Mouse (Mus musculus): Measurements from ENCODE around the gene Nbl1. TPM values are rescaled to one million over a fixed set of nuclear protein-coding genes. Genes with fewer than 3 reads are reported as not detected.

Gene Nbl1
- polyA plus RNA-seq, 1 experiment from 2014 or later, result 7.2 TPM

GRCm38 (mm10) chr4:139068287-139068686, 24.5 kb downstream of the Nbl1 start:
- H3K9me3 ChIP-seq (replicated peaks; ENCODE audit: control insufficient read depth, low read length), result no peaks in the 10 kb centered on the region
- no peak overlapping the region for H3K4me3 ChIP-seq (ENCODE audit: low read depth, low read length)
- no peak for ATAC-seq (replicated peaks; ENCODE audit: insufficient number of reproducible peaks, low FRiP score, low TSS enrichment)
- H3K4me1 ChIP-seq (ENCODE audit: control insufficient read depth, insufficient read depth, low read length), result no peaks in the 10 kb centered on the region
- H3K27me3 ChIP-seq (ENCODE audit: control insufficient read depth, insufficient read depth, low read length), result peaks cover 53% of the 10 kb centered on the region
- H3K9ac ChIP-seq (ENCODE audit: low read depth, low read length), result no peak overlapping the region
- WGBS (ENCODE audit: insufficient replicate concordance), result 26% methylated on average over 4 of the region's 4 CpGs
- no peak overlapping the region for H3K27ac ChIP-seq (ENCODE audit: low read depth, low read length)
- no peaks in the 10 kb centered on the region for H3K36me3 ChIP-seq (ENCODE audit: control insufficient read depth, insufficient read depth, low read length)
- H3K4me2 ChIP-seq, result no peak overlapping the region

- Histone ChIP-seq H3K36me3 (ENCODE audit: control insufficient read depth, insufficient read depth, low read length) (no peaks in the 10 kb centered on the region), H3K9ac (ENCODE audit: low read depth, low read length) (no peak overlapping the region), H3K4me3 (ENCODE audit: low read depth, low read length) (no peak overlapping the region), H3K4me2 (no peak overlapping the region), H3K4me1 (ENCODE audit: control insufficient read depth, insufficient read depth, low read length) (no peaks in the 10 kb centered on the region), H3K9me3 (replicated peaks; ENCODE audit: control insufficient read depth, low read length) (no peaks in the 10 kb centered on the region), H3K27me3 (ENCODE audit: control insufficient read depth, insufficient read depth, low read length) (peaks cover 27% of the 10 kb centered on the region), H3K27ac (ENCODE audit: low read depth, low read length) (no peak overlapping the region)
- WGBS (ENCODE audit: insufficient replicate concordance), result 79% methylated on average over 5 of the region's 5 CpGs
- ATAC-seq (replicated peaks; ENCODE audit: insufficient number of reproducible peaks, low FRiP score, low TSS enrichment), result no peak
Observed at GRCm38 (mm10) chr4:139064831-139065230, 28.0 kb downstream of the Nbl1 start.

- ATAC-seq (replicated peaks; ENCODE audit: insufficient number of reproducible peaks, low FRiP score, low TSS enrichment), result no peak
- Histone ChIP-seq H3K4me3 (ENCODE audit: low read depth, low read length) (no peak overlapping the region), H3K27me3 (ENCODE audit: control insufficient read depth, insufficient read depth, low read length) (peaks cover 9% of the 10 kb centered on the region; the same call in 1 of the 2 replicates), H3K9me3 (replicated peaks; ENCODE audit: control insufficient read depth, low read length) (no peaks in the 10 kb centered on the region), H3K9ac (ENCODE audit: low read depth, low read length) (no peak overlapping the region), H3K4me1 (ENCODE audit: control insufficient read depth, insufficient read depth, low read length) (0 out of 2 replicates have a peak, but pooled peaks cover under 1% of the 10 kb centered on the region), H3K4me2 (no peak overlapping the region), H3K36me3 (ENCODE audit: control insufficient read depth, insufficient read depth, low read length) (no peaks in the 10 kb centered on the region), H3K27ac (ENCODE audit: low read depth, low read length) (no peak overlapping the region)
- WGBS (ENCODE audit: insufficient replicate concordance), result 9% methylated on average over 7 of the region's 7 CpGs
Observed at GRCm38 (mm10) chr4:139059569-139059968, 33.2 kb downstream of the Nbl1 start.

- H3K27ac ChIP-seq (ENCODE audit: low read depth, low read length), result no peak overlapping the region
- H3K9me3 ChIP-seq (replicated peaks; ENCODE audit: control insufficient read depth, low read length), result no peaks in the 10 kb centered on the region
Observed at GRCm38 (mm10) chr4:139058029-139058428, 34.8 kb downstream of the Nbl1 start.

GRCm38 (mm10) chr4:139057291-139057690, 35.5 kb downstream of the Nbl1 start:
- Histone ChIP-seq H3K4me2 (no peak overlapping the region), H3K9ac (ENCODE audit: low read depth, low read length) (no peak overlapping the region), H3K27ac (ENCODE audit: low read depth, low read length) (no peak overlapping the region), H3K27me3 (ENCODE audit: control insufficient read depth, insufficient read depth, low read length) (peaks cover 2% of the 10 kb centered on the region; the same call in 1 of the 2 replicates), H3K36me3 (ENCODE audit: control insufficient read depth, insufficient read depth, low read length) (no peaks in the 10 kb centered on the region), H3K4me3 (ENCODE audit: low read depth, low read length) (no peak overlapping the region), H3K9me3 (replicated peaks; ENCODE audit: control insufficient read depth, low read length) (no peaks in the 10 kb centered on the region), H3K4me1 (ENCODE audit: control insufficient read depth, insufficient read depth, low read length) (0 out of 2 replicates have a peak, but pooled peaks cover 4% of the 10 kb centered on the region)
- 67% methylated on average over 5 of the region's 5 CpGs for WGBS (ENCODE audit: insufficient replicate concordance)
- no peak for ATAC-seq (replicated peaks; ENCODE audit: insufficient number of reproducible peaks, low FRiP score, low TSS enrichment)

More at GRCm38 (mm10) chr4:139058029-139058428, 34.8 kb downstream of the Nbl1 start:
- Histone ChIP-seq H3K4me3 (ENCODE audit: low read depth, low read length) (no peak overlapping the region), H3K4me2 (no peak overlapping the region), H3K9ac (ENCODE audit: low read depth, low read length) (no peak overlapping the region), H3K4me1 (ENCODE audit: control insufficient read depth, insufficient read depth, low read length) (0 out of 2 replicates have a peak, but pooled peaks cover 4% of the 10 kb centered on the region), H3K36me3 (ENCODE audit: control insufficient read depth, insufficient read depth, low read length) (no peaks in the 10 kb centered on the region), H3K27me3 (ENCODE audit: control insufficient read depth, insufficient read depth, low read length) (peaks cover 2% of the 10 kb centered on the region; the same call in 1 of the 2 replicates)
- ATAC-seq (replicated peaks; ENCODE audit: insufficient number of reproducible peaks, low FRiP score, low TSS enrichment), result no peak
- 81% methylated on average over 5 of the region's 5 CpGs for WGBS (ENCODE audit: insufficient replicate concordance)

- H3K36me3 ChIP-seq (ENCODE audit: control insufficient read depth, insufficient read depth, low read length), result no peaks in the 10 kb centered on the region
- H3K4me2 ChIP-seq, result no peak overlapping the region
- 0 out of 2 replicates have a peak, but pooled peaks cover 4% of the 10 kb centered on the region for H3K4me1 ChIP-seq (ENCODE audit: control insufficient read depth, insufficient read depth, low read length)
- WGBS (ENCODE audit: insufficient replicate concordance), result 75% methylated on average over 3 of the region's 3 CpGs
- H3K27me3 ChIP-seq (ENCODE audit: control insufficient read depth, insufficient read depth, low read length), result peaks cover 2% of the 10 kb centered on the region; the same call in 1 of the 2 replicates
- no peak for ATAC-seq (replicated peaks; ENCODE audit: insufficient number of reproducible peaks, low FRiP score, low TSS enrichment)
- H3K4me3 ChIP-seq (ENCODE audit: low read depth, low read length), result no peak overlapping the region
- H3K27ac ChIP-seq (ENCODE audit: low read depth, low read length), result no peak overlapping the region
- no peaks in the 10 kb centered on the region for H3K9me3 ChIP-seq (replicated peaks; ENCODE audit: control insufficient read depth, low read length)
- no peak overlapping the region for H3K9ac ChIP-seq (ENCODE audit: low read depth, low read length)
Observed at GRCm38 (mm10) chr4:139055744-139056143, 37.0 kb downstream of the Nbl1 start.

GRCm38 (mm10) chr4:139055336-139055735, 37.5 kb downstream of the Nbl1 start:
- Histone ChIP-seq H3K9ac (ENCODE audit: low read depth, low read length) (no peak overlapping the region), H3K27ac (ENCODE audit: low read depth, low read length) (no peak overlapping the region), H3K27me3 (ENCODE audit: control insufficient read depth, insufficient read depth, low read length) (peaks cover 2% of the 10 kb centered on the region; the same call in 1 of the 2 replicates), H3K4me3 (ENCODE audit: low read depth, low read length) (no peak overlapping the region), H3K4me1 (ENCODE audit: control insufficient read depth, insufficient read depth, low read length) (0 out of 2 replicates have a peak, but pooled peaks cover 4% of the 10 kb centered on the region), H3K4me2 (no peak overlapping the region), H3K36me3 (ENCODE audit: control insufficient read depth, insufficient read depth, low read length) (no peaks in the 10 kb centered on the region), H3K9me3 (replicated peaks; ENCODE audit: control insufficient read depth, low read length) (no peaks in the 10 kb centered on the region)
- ATAC-seq (replicated peaks; ENCODE audit: insufficient number of reproducible peaks, low FRiP score, low TSS enrichment), result no peak
- 70% methylated on average over 4 of the region's 4 CpGs for WGBS (ENCODE audit: insufficient replicate concordance)

- Histone ChIP-seq H3K9ac (ENCODE audit: low read depth, low read length) (no peak overlapping the region), H3K4me3 (ENCODE audit: low read depth, low read length) (no peak overlapping the region), H3K9me3 (replicated peaks; ENCODE audit: control insufficient read depth, low read length) (no peaks in the 10 kb centered on the region), H3K4me1 (ENCODE audit: control insufficient read depth, insufficient read depth, low read length) (0 out of 2 replicates have a peak, but pooled peaks cover 4% of the 10 kb centered on the region), H3K4me2 (no peak overlapping the region), H3K27me3 (ENCODE audit: control insufficient read depth, insufficient read depth, low read length) (no peaks in the 10 kb centered on the region; the same call in 1 of the 2 replicates), H3K36me3 (ENCODE audit: control insufficient read depth, insufficient read depth, low read length) (no peaks in the 10 kb centered on the region), H3K27ac (ENCODE audit: low read depth, low read length) (no peak overlapping the region)
- WGBS (ENCODE audit: insufficient replicate concordance), result 39% methylated on average over 9 of the region's 9 CpGs
- no peak for ATAC-seq (replicated peaks; ENCODE audit: insufficient number of reproducible peaks, low FRiP score, low TSS enrichment)
Observed at GRCm38 (mm10) chr4:139054300-139054923, 38.4 kb downstream of the Nbl1 start.

GRCm38 (mm10) chr4:139053391-139053790, 39.4 kb downstream of the Nbl1 start:
- H3K9ac ChIP-seq (ENCODE audit: low read depth, low read length), result no peak overlapping the region
- WGBS (ENCODE audit: insufficient replicate concordance), result 52% methylated on average over 5 of the region's 5 CpGs
- H3K4me1 ChIP-seq (ENCODE audit: control insufficient read depth, insufficient read depth, low read length), result 0 out of 2 replicates have a peak, but pooled peaks cover 4% of the 10 kb centered on the region
- no peak overlapping the region for H3K4me2 ChIP-seq
- no peak overlapping the region for H3K27ac ChIP-seq (ENCODE audit: low read depth, low read length)
- no peak for ATAC-seq (replicated peaks; ENCODE audit: insufficient number of reproducible peaks, low FRiP score, low TSS enrichment)
- H3K4me3 ChIP-seq (ENCODE audit: low read depth, low read length), result no peak overlapping the region
- H3K9me3 ChIP-seq (replicated peaks; ENCODE audit: control insufficient read depth, low read length), result no peaks in the 10 kb centered on the region
- no peaks in the 10 kb centered on the region for H3K27me3 ChIP-seq (ENCODE audit: control insufficient read depth, insufficient read depth, low read length)
- H3K36me3 ChIP-seq (ENCODE audit: control insufficient read depth, insufficient read depth, low read length), result no peaks in the 10 kb centered on the region
